Mouse (Mus musculus): ENCODE measurements around the gene Nav1. TPM values are rescaled to one million over a fixed set of nuclear protein-coding genes. Genes with fewer than 3 reads are reported as not detected.

Nav1 gene
- polyA plus RNA-seq, 1 experiment from 2014 or later = 11.0 TPM

DNA sequence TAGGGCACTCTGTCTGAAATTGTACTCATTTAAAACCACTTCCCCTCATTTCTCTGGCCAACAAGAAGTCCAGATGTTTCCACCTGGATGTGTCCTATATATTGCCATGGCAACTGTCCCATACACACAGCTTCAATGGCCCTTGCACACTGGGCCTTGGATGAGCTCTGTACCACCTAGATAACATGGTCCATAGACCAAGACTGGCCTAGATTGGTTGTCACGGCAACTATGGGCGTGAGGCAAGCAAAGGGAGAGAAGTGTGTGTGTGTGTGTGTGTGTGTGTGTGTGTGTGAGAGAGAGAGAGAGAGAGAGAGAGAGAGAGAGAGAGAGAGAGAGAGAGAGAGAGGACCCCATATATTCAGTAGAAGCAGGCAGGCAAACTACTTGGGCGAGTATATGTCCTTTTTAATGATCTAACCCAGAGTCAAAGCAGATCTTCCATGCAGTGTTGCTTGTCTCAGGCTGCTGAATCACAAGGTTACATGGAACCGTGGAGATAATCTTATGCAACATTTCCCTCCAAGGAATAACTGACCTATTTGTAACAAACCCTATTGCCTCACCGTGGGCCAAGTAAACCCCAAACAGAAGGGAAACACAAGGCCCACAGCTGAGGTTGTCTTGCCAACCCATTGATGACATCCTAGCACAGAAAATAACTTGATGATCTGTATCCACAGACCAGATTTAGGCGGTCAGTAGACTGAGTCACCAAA lies 13.4 kb downstream of the Nav1 start:
- Histone ChIP-seq H3K9ac (no peak overlapping the region), H3K27ac (no peak overlapping the region), H3K4me2 (no peak overlapping the region), H3K4me1 (no peaks in the 10 kb centered on the region), H3K27me3 (replicated peaks) (no peaks in the 10 kb centered on the region), H3K9me3 (no peaks in the 10 kb centered on the region), H3K4me3 (replicated peaks) (no peak overlapping the region), H3K36me3 (no peaks in the 10 kb centered on the region)
- 84% methylated on average over 6 of the region's 6 CpGs for WGBS
- no peak for ATAC-seq (ENCODE audit: insufficient read depth, low FRiP score, low read depth)

DNA sequence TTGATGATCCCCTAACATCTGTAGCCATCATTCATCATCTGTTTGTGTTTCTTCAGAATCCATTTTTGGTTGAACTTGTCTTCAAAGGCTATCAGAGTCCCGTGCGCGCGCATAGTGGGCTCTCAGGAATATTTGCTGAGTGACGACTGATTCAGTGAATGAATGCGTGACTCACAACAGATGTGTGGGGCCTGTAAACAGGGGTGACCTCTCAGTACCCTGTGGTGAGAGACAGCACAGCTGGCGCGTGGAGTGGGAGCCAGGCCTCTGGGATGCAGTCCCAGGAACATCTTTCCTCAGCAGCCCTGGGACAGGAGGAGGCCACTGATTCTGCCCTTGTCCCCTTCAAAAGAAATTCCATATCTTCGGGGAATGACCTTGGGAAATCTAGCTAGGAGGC lies 16.3 kb downstream of the Nav1 start:
- WGBS = 50% methylated on average over 9 of the region's 9 CpGs
- ATAC-seq (ENCODE audit: insufficient read depth, low FRiP score, low read depth) = no peak

DNA sequence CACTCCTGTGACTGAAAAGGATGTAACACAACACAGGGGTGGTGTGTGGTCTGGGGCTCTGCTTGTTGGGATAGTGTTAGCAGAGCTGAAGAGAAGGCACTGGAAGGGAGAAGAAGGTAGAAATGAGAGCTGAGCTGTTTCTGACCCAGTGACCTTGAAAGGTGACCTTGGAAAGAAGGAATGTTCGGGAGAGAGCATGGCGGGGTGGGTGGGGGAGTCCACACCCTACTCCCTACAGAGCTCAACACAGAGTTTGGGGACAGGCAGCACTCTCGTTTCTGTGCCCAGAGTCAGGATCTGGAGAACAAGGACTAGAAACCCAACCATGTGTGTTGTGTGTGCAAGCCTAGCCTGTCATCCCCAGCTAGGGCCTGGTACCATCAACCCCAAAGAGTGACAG lies 18.1 kb downstream of the Nav1 start:
- no peak for ATAC-seq (ENCODE audit: insufficient read depth, low FRiP score, low read depth)
- Histone ChIP-seq H3K4me3 (replicated peaks) (no peak overlapping the region), H3K9me3 (no peaks in the 10 kb centered on the region), H3K36me3 (no peaks in the 10 kb centered on the region), H3K27ac (no peak overlapping the region), H3K4me1 (peaks cover 10% of the 10 kb centered on the region; the same call in 1 of the 2 replicates), H3K9ac (no peak overlapping the region), H3K4me2 (no peak overlapping the region), H3K27me3 (replicated peaks) (0 out of 2 replicates have a peak, but pooled peaks cover under 1% of the 10 kb centered on the region)
- WGBS = 61% methylated on average over 3 of the region's 3 CpGs

More for the DNA sequence above, 16.3 kb downstream of the Nav1 start:
- H3K4me1 ChIP-seq = peaks cover 4% of the 10 kb centered on the region; the same call in 1 of the 2 replicates
- H3K27ac ChIP-seq = no peak overlapping the region
- H3K27me3 ChIP-seq (replicated peaks) = no peaks in the 10 kb centered on the region
- H3K9me3 ChIP-seq = no peaks in the 10 kb centered on the region
- H3K4me3 ChIP-seq (replicated peaks) = no peak overlapping the region
- no peaks in the 10 kb centered on the region for H3K36me3 ChIP-seq
- no peak overlapping the region for H3K4me2 ChIP-seq
- no peak overlapping the region for H3K9ac ChIP-seq

DNA sequence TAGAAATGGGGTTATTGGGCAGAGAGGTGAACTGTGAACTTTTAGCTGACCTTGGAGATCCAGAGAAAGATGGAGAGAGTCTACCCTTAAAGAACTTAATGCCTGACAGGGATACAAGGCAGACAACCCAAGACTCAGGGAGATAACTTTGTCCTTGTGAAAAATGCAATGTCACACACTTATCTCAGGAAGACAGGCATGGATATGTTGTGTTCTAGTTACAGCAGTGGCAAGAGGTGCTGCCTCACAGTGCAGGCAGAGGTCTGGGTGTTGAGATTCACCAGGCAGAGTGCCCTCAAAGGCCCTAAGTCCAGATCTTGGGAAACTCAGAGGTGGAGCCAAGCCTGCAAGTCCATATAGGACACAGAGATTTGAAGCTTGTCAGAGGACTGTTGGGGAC lies 20.2 kb downstream of the Nav1 start:
- H3K4me1 ChIP-seq = peaks cover 23% of the 10 kb centered on the region
- no peak overlapping the region for H3K4me2 ChIP-seq
- H3K36me3 ChIP-seq = no peaks in the 10 kb centered on the region
- H3K27ac ChIP-seq = no peak overlapping the region
- H3K27me3 ChIP-seq (replicated peaks) = 0 out of 2 replicates have a peak, but pooled peaks cover 3% of the 10 kb centered on the region
- no peak overlapping the region for H3K9ac ChIP-seq
- no peak for ATAC-seq (ENCODE audit: insufficient read depth, low FRiP score, low read depth)
- H3K4me3 ChIP-seq (replicated peaks) = no peak overlapping the region
- H3K9me3 ChIP-seq = no peaks in the 10 kb centered on the region

DNA sequence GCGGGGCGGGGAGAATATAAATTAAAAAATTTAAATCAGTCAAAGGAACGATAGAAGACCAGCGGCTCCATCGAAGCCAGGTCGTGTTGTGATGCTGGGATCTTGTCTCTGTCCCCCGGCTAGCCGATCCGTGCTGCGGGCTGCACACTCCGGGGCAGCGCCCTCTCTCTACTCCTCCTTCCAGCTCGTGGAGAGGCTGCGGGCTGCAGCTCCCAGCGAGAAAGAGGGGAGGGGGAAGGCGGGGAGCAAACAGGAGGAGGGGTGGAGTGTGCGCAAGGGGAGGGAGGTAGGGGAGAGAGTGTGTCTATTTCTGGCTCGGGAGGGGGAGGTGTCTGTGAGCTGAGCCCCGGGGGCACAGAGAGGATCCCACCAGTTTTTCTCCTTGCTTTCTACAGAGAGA lies 21.5 kb downstream of the Nav1 start:
- peak; percentile 30; the same call in 1 of the 2 replicates for ATAC-seq (ENCODE audit: insufficient read depth, low FRiP score, low read depth)
- Histone ChIP-seq H3K27ac (peak overlapping the region; percentile 80), H3K9me3 (no peaks in the 10 kb centered on the region), H3K9ac (no peak overlapping the region), H3K4me2 (peak overlapping the region; percentile 76), H3K36me3 (no peaks in the 10 kb centered on the region), H3K4me1 (peaks cover 25% of the 10 kb centered on the region), H3K27me3 (replicated peaks) (0 out of 2 replicates have a peak, but pooled peaks cover 3% of the 10 kb centered on the region), H3K4me3 (replicated peaks) (peak overlapping the region; percentile 52)
- under 1% methylated on average over 19 of the region's 19 CpGs for WGBS

DNA sequence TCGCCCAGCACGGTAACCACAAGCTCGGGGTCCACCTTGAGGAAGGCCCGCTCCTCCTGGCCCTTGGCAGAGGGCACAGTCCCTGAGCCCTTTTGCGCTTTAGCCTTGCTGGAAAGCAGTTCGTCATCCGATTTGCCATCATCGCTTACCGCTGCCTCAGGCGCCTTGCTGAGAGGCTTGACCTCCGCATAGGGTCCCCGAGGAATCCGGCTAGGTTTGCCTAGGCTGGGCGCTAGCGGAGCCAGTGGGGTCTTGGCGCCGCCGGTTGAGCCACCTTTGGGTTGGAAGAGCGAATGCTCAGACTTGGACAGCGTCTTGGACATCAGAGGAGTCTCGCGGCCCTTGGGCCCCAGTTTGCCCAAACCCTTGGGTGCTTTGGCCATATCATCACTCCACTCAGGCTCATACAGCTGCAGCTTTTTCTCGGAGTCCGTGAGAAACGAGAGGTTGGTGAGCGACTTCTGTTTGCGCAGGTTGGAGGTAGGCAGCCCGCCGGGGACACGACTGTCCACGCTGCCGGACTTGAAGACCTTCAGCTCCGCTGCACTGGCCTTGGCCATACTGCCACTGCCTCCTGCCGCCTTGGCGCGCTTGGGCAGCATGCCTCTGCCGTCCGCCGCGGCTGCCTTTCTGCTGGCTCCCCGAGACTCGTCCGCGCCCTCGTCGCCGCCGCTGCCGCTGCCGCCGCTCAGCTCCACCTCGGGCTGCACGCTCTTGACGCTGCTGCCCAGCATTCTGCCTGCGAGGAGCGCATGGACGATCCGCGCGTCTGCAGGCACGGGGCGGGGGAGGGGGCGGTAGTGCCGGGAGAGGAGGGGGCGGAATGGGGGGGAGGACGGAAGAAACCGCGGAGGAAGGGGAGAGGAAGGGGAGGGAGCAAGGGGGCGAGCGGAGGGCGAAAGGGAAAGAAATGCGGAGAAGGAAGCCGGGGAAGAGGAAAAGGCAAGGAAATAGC lies 22.2 kb downstream of the Nav1 start:
- Histone ChIP-seq H3K36me3 (no peaks in the 10 kb centered on the region), H3K4me3 (replicated peaks) (peak overlapping the region; percentile 52), H3K27ac (peak overlapping the region; percentile 80), H3K9ac (peak overlapping the region; percentile 37; the same call in 1 of the 2 replicates), H3K4me2 (peak overlapping the region; percentile 76), H3K9me3 (no peaks in the 10 kb centered on the region), H3K4me1 (peaks cover 25% of the 10 kb centered on the region), H3K27me3 (replicated peaks) (0 out of 2 replicates have a peak, but pooled peaks cover 3% of the 10 kb centered on the region)
- no peak for ATAC-seq (ENCODE audit: insufficient read depth, low FRiP score, low read depth)
- 3% methylated on average over 72 of the region's 73 CpGs for WGBS

DNA sequence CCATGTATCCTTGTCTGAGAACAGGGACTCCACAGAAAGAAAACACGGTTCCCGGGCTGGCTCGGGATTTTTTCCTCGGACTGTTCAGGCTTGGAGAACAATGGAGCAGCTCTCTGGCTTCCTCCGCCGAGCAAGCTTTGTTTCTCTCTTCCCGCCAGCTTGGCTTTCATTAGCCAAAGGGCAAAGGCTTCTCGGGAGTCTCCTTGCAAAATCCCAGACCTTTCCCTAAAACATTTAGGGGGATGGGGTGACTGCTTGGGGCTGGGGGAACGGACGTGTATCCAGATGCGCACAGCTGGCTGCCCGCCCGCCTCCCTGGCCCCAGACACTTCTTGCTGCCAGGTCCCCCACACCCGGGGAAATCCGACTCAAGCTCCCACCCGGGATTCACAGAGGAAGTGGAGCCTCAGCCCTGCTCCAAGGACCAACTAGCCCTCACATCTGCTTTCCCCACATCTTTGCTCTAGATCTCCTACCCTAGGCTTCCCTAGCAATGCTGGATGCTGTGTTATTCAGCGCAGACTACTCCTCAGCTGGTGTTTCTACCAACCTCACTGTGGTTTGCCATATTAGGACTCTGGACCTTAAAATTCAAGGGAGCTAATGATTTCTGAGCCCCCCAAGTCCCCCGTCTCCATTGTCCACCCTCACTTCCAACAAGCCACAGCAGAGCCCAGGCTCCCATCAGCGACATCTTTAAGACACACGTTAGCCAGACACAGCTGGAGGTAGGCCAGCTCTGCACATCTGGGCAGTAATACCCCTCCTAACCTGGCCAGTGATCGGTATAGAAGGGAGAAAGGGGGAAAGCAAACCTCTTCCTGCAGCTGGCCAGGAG lies 23.2 kb downstream of the Nav1 start:
- Histone ChIP-seq H3K4me2 (peak overlapping the region; percentile 76), H3K36me3 (no peaks in the 10 kb centered on the region), H3K9me3 (no peaks in the 10 kb centered on the region), H3K4me3 (replicated peaks) (peak overlapping the region; percentile 52), H3K27me3 (replicated peaks) (0 out of 2 replicates have a peak, but pooled peaks cover 3% of the 10 kb centered on the region), H3K9ac (peak overlapping the region; percentile 37), H3K4me1 (peaks cover 26% of the 10 kb centered on the region), H3K27ac (peak overlapping the region; percentile 80)
- ATAC-seq (ENCODE audit: insufficient read depth, low FRiP score, low read depth) = no peak
- WGBS = 13% methylated on average over 21 of the region's 21 CpGs

DNA sequence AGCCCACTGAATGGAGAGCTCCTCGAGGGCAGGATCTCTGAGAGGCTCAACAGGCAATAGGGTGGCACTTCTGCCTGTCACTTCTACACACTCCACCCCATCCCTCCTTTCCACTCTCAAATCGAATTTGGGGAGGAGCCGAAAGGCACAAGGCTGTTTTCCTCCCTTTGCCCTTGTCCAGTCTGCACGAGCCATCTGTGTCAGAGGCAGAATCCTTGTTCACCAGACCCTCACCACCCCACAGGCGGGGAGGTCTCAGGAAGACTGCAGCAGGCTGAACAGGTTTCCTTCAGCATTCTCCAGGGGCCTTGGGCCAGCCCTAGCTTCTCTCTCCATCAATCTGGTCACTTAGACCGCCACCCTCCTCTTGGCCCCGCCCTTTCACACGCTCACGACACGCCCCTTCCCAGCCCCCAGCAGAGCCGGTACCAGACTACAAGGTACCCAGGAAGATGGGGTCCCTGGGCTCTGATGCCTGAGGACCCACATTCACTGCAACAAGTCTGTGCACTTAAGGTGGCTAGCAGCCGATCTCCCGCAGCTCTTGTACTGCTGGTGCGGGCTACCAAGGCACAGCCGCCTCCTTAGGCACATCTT lies 23.9 kb downstream of the Nav1 start:
- H3K4me1 ChIP-seq = peaks cover 32% of the 10 kb centered on the region
- H3K27ac ChIP-seq = peak overlapping the region; percentile 80
- 8% methylated on average over 15 of the region's 15 CpGs for WGBS
- peak overlapping the region; percentile 76 for H3K4me2 ChIP-seq
- 0 out of 2 replicates have a peak, but pooled peaks have one; percentile 15 for ATAC-seq (ENCODE audit: insufficient read depth, low FRiP score, low read depth)
- 0 out of 2 replicates have a peak, but pooled peaks cover 3% of the 10 kb centered on the region for H3K27me3 ChIP-seq (replicated peaks)
- H3K4me3 ChIP-seq (replicated peaks) = peak overlapping the region; percentile 52
- H3K9me3 ChIP-seq = no peaks in the 10 kb centered on the region
- H3K9ac ChIP-seq = peak overlapping the region; percentile 37; the same call in 1 of the 2 replicates
- no peaks in the 10 kb centered on the region for H3K36me3 ChIP-seq

DNA sequence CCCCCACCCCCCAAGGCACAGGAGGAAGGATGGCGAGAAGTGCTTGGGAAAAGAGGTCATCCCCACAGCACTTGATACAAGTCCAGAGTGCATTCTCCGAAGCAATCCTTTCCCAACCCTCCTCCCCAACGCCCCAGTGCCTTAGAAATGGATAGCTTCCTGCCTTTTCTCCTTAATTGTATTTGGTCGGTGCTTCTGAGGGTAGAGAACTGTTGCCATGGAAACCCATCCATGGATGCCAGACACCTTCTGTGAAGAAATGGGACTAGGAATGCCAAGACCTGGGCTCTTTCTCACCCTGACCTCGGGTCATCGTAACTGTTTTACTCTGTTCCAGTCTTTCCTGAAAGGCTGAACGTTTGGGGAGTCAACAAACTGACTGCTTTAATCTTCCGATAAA lies 26.1 kb downstream of the Nav1 start:
- Histone ChIP-seq H3K27me3 (replicated peaks) (0 out of 2 replicates have a peak, but pooled peaks cover 3% of the 10 kb centered on the region), H3K27ac (no peak overlapping the region), H3K9ac (no peak overlapping the region), H3K4me1 (peaks cover 43% of the 10 kb centered on the region), H3K4me2 (no peak overlapping the region), H3K9me3 (no peaks in the 10 kb centered on the region), H3K36me3 (no peaks in the 10 kb centered on the region), H3K4me3 (replicated peaks) (no peak overlapping the region)
- 34% methylated on average over 8 of the region's 8 CpGs for WGBS
- ATAC-seq (ENCODE audit: insufficient read depth, low FRiP score, low read depth) = no peak

DNA sequence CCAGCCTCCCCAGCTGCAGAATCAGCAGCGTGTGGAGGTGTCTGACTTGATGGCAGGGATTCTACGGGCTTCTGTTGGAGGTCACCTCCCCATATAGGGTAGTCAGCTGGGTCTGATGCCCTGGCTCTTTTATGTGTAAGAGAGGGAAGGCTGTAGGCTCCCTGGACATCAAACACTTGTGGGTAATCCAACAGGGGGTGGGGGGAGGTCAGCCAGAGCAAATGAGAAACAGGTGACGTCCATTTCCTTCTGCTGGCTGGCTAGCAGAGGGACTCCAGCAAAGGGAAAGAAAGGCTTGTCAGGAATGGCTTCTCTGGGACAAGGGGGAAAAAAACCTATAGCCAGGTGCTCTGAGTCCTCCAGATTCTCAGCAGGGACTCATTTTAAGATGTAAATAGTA lies 28.0 kb downstream of the Nav1 start:
- ATAC-seq (ENCODE audit: insufficient read depth, low FRiP score, low read depth) = no peak
- H3K9ac ChIP-seq = no peak overlapping the region
- peaks cover 36% of the 10 kb centered on the region for H3K4me1 ChIP-seq
- no peaks in the 10 kb centered on the region for H3K9me3 ChIP-seq
- WGBS = 60% methylated on average over 3 of the region's 3 CpGs
- no peak overlapping the region for H3K4me2 ChIP-seq
- no peak overlapping the region for H3K4me3 ChIP-seq (replicated peaks)
- H3K27me3 ChIP-seq (replicated peaks) = 0 out of 2 replicates have a peak, but pooled peaks cover 3% of the 10 kb centered on the region
- H3K36me3 ChIP-seq = no peaks in the 10 kb centered on the region
- no peak overlapping the region for H3K27ac ChIP-seq

DNA sequence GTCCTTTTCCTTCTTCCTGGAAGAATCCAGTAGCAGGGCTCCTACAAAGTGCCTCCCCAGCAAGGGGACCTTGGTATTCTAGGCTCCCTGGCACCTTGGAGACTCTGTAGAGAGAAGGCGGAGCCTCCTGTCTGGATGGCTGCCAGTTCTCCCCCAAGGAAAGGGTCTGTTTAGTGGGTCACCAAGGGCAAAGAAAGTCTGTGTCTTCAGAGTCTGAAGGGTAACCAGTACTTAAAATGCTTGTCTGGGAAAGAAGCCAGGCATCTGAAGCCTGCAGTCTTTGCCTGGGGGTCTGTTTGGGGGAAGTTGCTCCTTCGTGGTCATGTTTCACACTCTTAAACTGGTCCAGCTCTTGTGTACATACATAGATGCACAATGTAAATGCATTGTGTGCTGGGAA lies 29.3 kb downstream of the Nav1 start:
- ATAC-seq (ENCODE audit: insufficient read depth, low FRiP score, low read depth) = no peak
- H3K9me3 ChIP-seq = no peaks in the 10 kb centered on the region
- H3K9ac ChIP-seq = no peak overlapping the region
- WGBS = 42% methylated on average over 2 of the region's 2 CpGs
- H3K27ac ChIP-seq = peak overlapping the region; percentile 48; the same call in 1 of the 2 replicates
- H3K4me1 ChIP-seq = peaks cover 26% of the 10 kb centered on the region
- no peak overlapping the region for H3K4me3 ChIP-seq (replicated peaks)
- H3K4me2 ChIP-seq = no peak overlapping the region
- no peaks in the 10 kb centered on the region for H3K36me3 ChIP-seq
- H3K27me3 ChIP-seq (replicated peaks) = no peaks in the 10 kb centered on the region
